Mouse (Mus musculus): ENCODE measurements around the gene Pkp1.

DNA sequence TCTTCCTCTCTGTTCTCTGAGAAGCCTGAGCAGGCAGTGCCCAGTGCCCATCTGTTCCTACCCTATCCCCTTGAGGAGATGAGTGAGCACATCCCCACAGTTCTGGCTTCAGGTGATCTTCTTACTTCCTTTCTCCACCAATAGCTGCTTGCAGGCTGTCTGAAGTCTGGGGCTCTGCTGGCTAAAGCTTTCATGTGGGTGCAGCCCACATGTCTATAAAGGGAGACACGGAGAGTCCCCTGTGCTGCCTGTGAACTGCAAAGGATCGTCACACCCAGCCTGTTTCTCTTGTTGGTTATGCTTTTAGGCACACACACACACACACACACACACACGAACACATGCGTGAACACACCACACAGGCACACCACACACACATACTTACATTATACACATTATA, 46.0 kb downstream of the Pkp1 start:
- no peak for TF ChIP-seq CTCF (IDR thresholded peaks at IDR 0.05; ENCODE audit: control insufficient read depth, insufficient read depth, low read length)
- no peak for TF ChIP-seq POLR2A (IDR thresholded peaks at IDR 0.05; ENCODE audit: borderline replicate concordance, control insufficient read depth, low read depth, low read length)
